Mouse (Mus musculus): ENCODE measurements at regions not wholly inside any gene's neighbourhood (a gene's known extent, or its start where the extent isn't known, plus 50 kb on each side); places are given as distances from the start of the nearest gene placed in this dataset.
"Not testable (repeated sequence)": the region's sequence is repeated elsewhere in the genome, so short reads cannot be mapped to it uniquely, and the experiment has no call there.

GRCm38 (mm10) chr7:118320307-118320706 lies 76.8 kb upstream of the Smg1 start:
- ATAC-seq (ENCODE audit: low read depth), result no peak
- H3K4me3 ChIP-seq, result no peak overlapping the region
- WGBS, result 87% methylated on average over 4 of the region's 4 CpGs

GRCm38 (mm10) chr7:118318432-118319135 lies 75.1 kb upstream of the Smg1 start:
- 82% methylated on average over 12 of the region's 12 CpGs for WGBS
- no peak overlapping the region for H3K9ac ChIP-seq
- no peaks in the 10 kb centered on the region for H3K9me3 ChIP-seq
- H3K4me2 ChIP-seq, result no peak overlapping the region
- H3K27ac ChIP-seq (replicated peaks), result no peak overlapping the region
- no peaks in the 10 kb centered on the region for H3K4me1 ChIP-seq (replicated peaks)
- no peaks in the 10 kb centered on the region for H3K36me3 ChIP-seq
- ATAC-seq (ENCODE audit: low read depth), result no peak
- H3K27me3 ChIP-seq, result no peaks in the 10 kb centered on the region
- no peak overlapping the region for H3K4me3 ChIP-seq

More at GRCm38 (mm10) chr7:118320307-118320706, 76.8 kb upstream of the Smg1 start:
- Histone ChIP-seq H3K9me3 (no peaks in the 10 kb centered on the region), H3K9ac (no peak overlapping the region), H3K27ac (replicated peaks) (no peak overlapping the region), H3K4me1 (replicated peaks) (no peaks in the 10 kb centered on the region), H3K4me2 (no peak overlapping the region), H3K27me3 (no peaks in the 10 kb centered on the region), H3K36me3 (no peaks in the 10 kb centered on the region)

GRCm38 (mm10) chr7:118314886-118315285 lies 71.4 kb upstream of the Smg1 start:
- not testable (repeated sequence) for H3K4me1 ChIP-seq (replicated peaks); H3K4me3 ChIP-seq; H3K4me2 ChIP-seq; H3K36me3 ChIP-seq; H3K27ac ChIP-seq (replicated peaks); ATAC-seq (ENCODE audit: low read depth); H3K27me3 ChIP-seq; H3K9me3 ChIP-seq; H3K9ac ChIP-seq
- 78% methylated on average over 10 of the region's 10 CpGs for WGBS

GRCm38 (mm10) chr7:118314228-118314658 lies 70.8 kb upstream of the Smg1 start:
- Histone ChIP-seq H3K27ac (replicated peaks) (no peak overlapping the region), H3K36me3 (no peaks in the 10 kb centered on the region), H3K9ac (no peak overlapping the region), H3K9me3 (no peaks in the 10 kb centered on the region), H3K4me3 (no peak overlapping the region), H3K27me3 (no peaks in the 10 kb centered on the region), H3K4me1 (replicated peaks) (no peaks in the 10 kb centered on the region), H3K4me2 (no peak overlapping the region)
- ATAC-seq (ENCODE audit: low read depth), result no peak
- WGBS, result 78% methylated on average over 8 of the region's 8 CpGs

GRCm38 (mm10) chr7:118313818-118314217 lies 70.3 kb upstream of the Smg1 start:
- Histone ChIP-seq H3K36me3 (no peaks in the 10 kb centered on the region), H3K4me1 (replicated peaks) (no peaks in the 10 kb centered on the region), H3K27ac (replicated peaks) (no peak overlapping the region), H3K4me3 (no peak overlapping the region), H3K9ac (no peak overlapping the region), H3K9me3 (no peaks in the 10 kb centered on the region), H3K4me2 (no peak overlapping the region), H3K27me3 (no peaks in the 10 kb centered on the region)
- whole genome bisulfite sequencing, result 66% methylated on average over 8 of the region's 8 CpGs
- no peak for ATAC-seq (ENCODE audit: low read depth)

GRCm38 (mm10) chr7:118309733-118310132 lies 66.3 kb upstream of the Smg1 start:
- H3K27ac ChIP-seq (replicated peaks), result no peak overlapping the region
- no peak overlapping the region for H3K4me2 ChIP-seq
- 81% methylated on average over 5 of the region's 5 CpGs for WGBS
- no peak overlapping the region for H3K9ac ChIP-seq
- no peaks in the 10 kb centered on the region for H3K9me3 ChIP-seq
- no peaks in the 10 kb centered on the region for H3K36me3 ChIP-seq
- no peaks in the 10 kb centered on the region for H3K27me3 ChIP-seq
- ATAC-seq (ENCODE audit: low read depth), result no peak
- H3K4me1 ChIP-seq (replicated peaks), result no peaks in the 10 kb centered on the region
- no peak overlapping the region for H3K4me3 ChIP-seq

- Histone ChIP-seq H3K36me3 (no peaks in the 10 kb centered on the region), H3K4me2 (no peak overlapping the region), H3K27ac (replicated peaks) (no peak overlapping the region), H3K4me3 (no peak overlapping the region), H3K4me1 (replicated peaks) (no peaks in the 10 kb centered on the region), H3K9me3 (no peaks in the 10 kb centered on the region), H3K9ac (no peak overlapping the region), H3K27me3 (no peaks in the 10 kb centered on the region)
- WGBS, result 96% methylated on average over 2 of the region's 2 CpGs
- no peak for ATAC-seq (ENCODE audit: low read depth)
Measured at GRCm38 (mm10) chr7:118308882-118309281, 65.4 kb upstream of the Smg1 start.

- Histone ChIP-seq H3K9ac (no peak overlapping the region), H3K4me2 (no peak overlapping the region), H3K27me3 (no peaks in the 10 kb centered on the region), H3K36me3 (no peaks in the 10 kb centered on the region), H3K27ac (replicated peaks) (no peak overlapping the region), H3K4me3 (no peak overlapping the region), H3K9me3 (no peaks in the 10 kb centered on the region), H3K4me1 (replicated peaks) (no peaks in the 10 kb centered on the region)
- under 1% methylated on average over 8 of the region's 8 CpGs for WGBS
- peak; percentile 76; the same call in 1 of the 2 replicates for ATAC-seq (ENCODE audit: low read depth)
Measured at GRCm38 (mm10) chr7:118304812-118305211, 61.3 kb upstream of the Smg1 start.

GRCm38 (mm10) chr7:118304338-118304737 lies 60.9 kb upstream of the Smg1 start:
- Histone ChIP-seq H3K4me1 (replicated peaks) (no peaks in the 10 kb centered on the region), H3K36me3 (no peaks in the 10 kb centered on the region), H3K27me3 (no peaks in the 10 kb centered on the region), H3K9ac (no peak overlapping the region), H3K4me3 (no peak overlapping the region), H3K4me2 (no peak overlapping the region), H3K9me3 (no peaks in the 10 kb centered on the region), H3K27ac (replicated peaks) (no peak overlapping the region)
- ATAC-seq (ENCODE audit: low read depth), result no peak
- WGBS, result 73% methylated on average over 2 of the region's 2 CpGs

GRCm38 (mm10) chr7:118303921-118304320 lies 60.5 kb upstream of the Smg1 start:
- Histone ChIP-seq H3K9me3 (no peaks in the 10 kb centered on the region), H3K4me2 (no peak overlapping the region), H3K27ac (replicated peaks) (no peak overlapping the region), H3K4me3 (no peak overlapping the region), H3K9ac (no peak overlapping the region), H3K4me1 (replicated peaks) (no peaks in the 10 kb centered on the region), H3K36me3 (no peaks in the 10 kb centered on the region), H3K27me3 (no peaks in the 10 kb centered on the region)
- WGBS, result 84% methylated on average over 6 of the region's 6 CpGs
- no peak for ATAC-seq (ENCODE audit: low read depth)

- H3K9ac ChIP-seq, result no peak overlapping the region
- no peak overlapping the region for H3K4me3 ChIP-seq
- H3K4me1 ChIP-seq (replicated peaks), result peaks cover 7% of the 10 kb centered on the region; the same call in 1 of the 2 replicates
- H3K36me3 ChIP-seq, result no peaks in the 10 kb centered on the region
- H3K27ac ChIP-seq (replicated peaks), result no peak overlapping the region
- peak; percentile 49; the same call in 1 of the 2 replicates for ATAC-seq (ENCODE audit: low read depth)
- H3K27me3 ChIP-seq, result no peaks in the 10 kb centered on the region
- no peak overlapping the region for H3K4me2 ChIP-seq
- no peaks in the 10 kb centered on the region for H3K9me3 ChIP-seq
- WGBS, result 59% methylated on average over 7 of the region's 7 CpGs
Measured at GRCm38 (mm10) chr7:118300678-118301342, 57.3 kb upstream of the Smg1 start.

GRCm38 (mm10) chr7:118297613-118298012 lies 54.1 kb upstream of the Smg1 start:
- Histone ChIP-seq H3K9me3 (peaks cover 11% of the 10 kb centered on the region; the same call in 1 of the 2 replicates), H3K4me1 (replicated peaks) (peaks cover 7% of the 10 kb centered on the region; the same call in 1 of the 2 replicates), H3K9ac (no peak overlapping the region), H3K4me3 (peak overlapping the region; percentile 15; the same call in 1 of the 2 replicates), H3K4me2 (peak overlapping the region; percentile 38), H3K36me3 (no peaks in the 10 kb centered on the region), H3K27me3 (no peaks in the 10 kb centered on the region), H3K27ac (replicated peaks) (no peak overlapping the region)
- under 1% methylated on average over 13 of the region's 13 CpGs for WGBS
- peak; percentile 71 for ATAC-seq (ENCODE audit: low read depth)

Measured in neural tube, embryonic 13.5 days (tissue).